Mouse (Mus musculus): ENCODE measurements at regions not wholly inside any gene's neighbourhood (a gene's known extent, or its start where the extent isn't known, plus 50 kb on each side); places are given as distances from the start of the nearest gene placed in this dataset.

- no peak for TF ChIP-seq CTCF (IDR thresholded peaks at IDR 0.05; ENCODE audit: extremely low read depth, insufficient read length, insufficient replicate concordance, low read depth, low read length)
- TF ChIP-seq POLR2A (IDR thresholded peaks at IDR 0.05; ENCODE audit: low read depth, low read length), result no peak
Observed at GRCm38 (mm10) chr3:130951381-130951780, 158.9 kb upstream of the Lef1 start.
